Mouse (Mus musculus): Measurements from ENCODE around the gene Hspa12b.

DNA sequence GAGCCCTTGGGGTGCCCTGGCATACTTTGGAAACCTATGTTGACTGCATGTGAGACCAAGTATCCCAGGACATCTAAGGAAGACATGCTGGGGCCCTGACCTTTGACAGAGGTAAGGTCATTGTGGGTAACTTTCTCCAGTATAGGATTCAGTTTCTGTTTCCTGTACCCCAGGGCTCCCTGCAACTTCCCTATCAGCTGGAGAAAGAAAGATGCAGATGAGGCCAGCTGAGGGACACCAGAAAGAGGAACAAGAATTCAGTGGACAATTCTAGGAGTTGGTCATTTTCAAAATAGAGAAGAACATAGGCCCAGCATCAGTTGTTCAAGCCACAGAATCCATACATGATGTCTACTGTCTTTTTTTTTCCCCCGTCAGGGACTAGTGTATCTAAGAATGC, 37.4 kb upstream of the Hspa12b start:
- TF ChIP-seq POLR2A (IDR thresholded peaks at IDR 0.05; ENCODE audit: insufficient read length, low read depth) (no peak), MAX (IDR thresholded peaks at IDR 0.05; ENCODE audit: low read depth) (no peak), MYOD1 (IDR thresholded peaks at IDR 0.05; ENCODE audit: control insufficient read depth in 1 of 3, insufficient read length in 2 of 3, low read depth in 2 of 3) (no peak), MYOG (IDR thresholded peaks at IDR 0.05; ENCODE audit: control insufficient read depth in 1 of 3, insufficient read depth in 1 of 3, insufficient read length in 2 of 3, low read depth in 2 of 3) (no peak), USF1 (IDR thresholded peaks at IDR 0.05; ENCODE audit: low read depth) (no peak), CEBPB (IDR thresholded peaks at IDR 0.05; ENCODE audit: insufficient read depth, poor library complexity, severe bottlenecking) (no peak), POLR2AphosphoS2 (IDR thresholded peaks at IDR 0.05; ENCODE audit: insufficient read length, low read depth) (no peak)

Measured in myocyte (in vitro differentiated cells).